Mouse (Mus musculus): ENCODE measurements at regions not wholly inside any gene's neighbourhood (a gene's known extent, or its start where the extent isn't known, plus 50 kb on each side); places are given as distances from the start of the nearest gene placed in this dataset.

DNA sequence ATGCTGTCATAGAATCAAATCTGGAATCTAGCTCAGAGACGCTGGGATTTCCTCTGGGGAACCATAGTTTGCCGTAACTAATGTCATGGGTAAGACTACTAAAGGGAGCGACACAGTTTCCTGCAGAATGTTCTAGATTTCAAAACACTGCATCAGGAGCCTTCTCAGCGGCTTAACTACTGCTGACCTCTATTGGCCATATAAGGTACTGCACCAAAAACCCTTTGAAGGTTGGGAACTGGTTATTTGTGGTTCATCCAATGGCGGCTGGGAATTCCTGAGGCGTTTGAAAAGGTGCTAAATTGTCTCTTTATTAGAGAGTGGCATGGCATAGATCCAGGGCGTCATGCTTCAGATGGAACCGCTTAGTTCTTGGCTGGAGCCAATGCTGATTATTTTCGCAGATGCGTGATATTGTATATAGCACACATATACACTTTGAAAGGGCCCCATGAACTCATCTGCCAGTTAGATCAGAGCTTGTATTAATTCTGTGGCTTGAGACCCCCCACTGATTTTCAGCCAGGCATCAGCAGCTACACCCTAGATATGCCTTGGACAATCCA is 308.4 kb downstream of the Foxa2 start:
- Histone ChIP-seq H3K36me3 (ENCODE audit: control insufficient read depth, insufficient read depth, low read length) (no peaks in the 10 kb centered on the region), H3K27me3 (ENCODE audit: control insufficient read depth, insufficient read depth, low read length) (no peaks in the 10 kb centered on the region; the same call in 1 of the 2 replicates), H3K4me1 (ENCODE audit: control insufficient read depth, insufficient read depth, insufficient read length, low read length) (no peaks in the 10 kb centered on the region), H3K27ac (ENCODE audit: insufficient read depth, low read depth, low read length) (no peak overlapping the region), H3K4me3 (ENCODE audit: low read depth, low read length) (no peak overlapping the region)
- 30% methylated on average over 10 of the region's 10 CpGs for WGBS
- TF ChIP-seq CTCF (IDR thresholded peaks at IDR 0.05; ENCODE audit: extremely low read depth, insufficient read length, insufficient replicate concordance, low read depth, low read length) (no peak), POLR2A (IDR thresholded peaks at IDR 0.05; ENCODE audit: low read depth, low read length) (no peak)

DNA sequence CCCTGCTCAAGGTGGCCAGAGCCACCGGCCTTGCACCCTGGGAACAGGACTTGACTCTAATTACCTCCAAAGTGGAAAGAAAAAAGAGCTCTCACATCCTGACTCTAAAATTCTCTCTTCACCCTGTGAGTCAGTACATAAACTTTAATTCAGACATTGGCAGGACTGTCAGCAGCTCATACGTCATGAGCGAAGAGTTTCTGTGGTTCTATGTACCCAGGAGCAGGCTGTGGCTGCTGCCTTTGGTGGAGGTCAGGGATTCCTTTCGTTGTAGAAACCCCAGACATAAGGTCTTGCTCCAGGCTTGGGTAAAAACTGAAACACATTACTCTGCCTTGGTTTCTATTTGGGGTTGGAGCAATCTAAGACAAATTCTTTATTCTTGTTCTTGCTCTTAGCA is 319.4 kb downstream of the Foxa2 start:
- WGBS, result 76% methylated on average over 4 of the region's 4 CpGs
- Histone ChIP-seq H3K4me1 (ENCODE audit: control insufficient read depth, insufficient read depth, insufficient read length, low read length) (no peaks in the 10 kb centered on the region), H3K36me3 (ENCODE audit: control insufficient read depth, insufficient read depth, low read length) (no peaks in the 10 kb centered on the region), H3K27me3 (ENCODE audit: control insufficient read depth, insufficient read depth, low read length) (no peaks in the 10 kb centered on the region), H3K4me3 (ENCODE audit: low read depth, low read length) (no peak overlapping the region), H3K27ac (ENCODE audit: insufficient read depth, low read depth, low read length) (no peak overlapping the region)
- no peak for TF ChIP-seq POLR2A (IDR thresholded peaks at IDR 0.05; ENCODE audit: low read depth, low read length)
- TF ChIP-seq CTCF (IDR thresholded peaks at IDR 0.05; ENCODE audit: extremely low read depth, insufficient read length, insufficient replicate concordance, low read depth, low read length), result no peak

DNA sequence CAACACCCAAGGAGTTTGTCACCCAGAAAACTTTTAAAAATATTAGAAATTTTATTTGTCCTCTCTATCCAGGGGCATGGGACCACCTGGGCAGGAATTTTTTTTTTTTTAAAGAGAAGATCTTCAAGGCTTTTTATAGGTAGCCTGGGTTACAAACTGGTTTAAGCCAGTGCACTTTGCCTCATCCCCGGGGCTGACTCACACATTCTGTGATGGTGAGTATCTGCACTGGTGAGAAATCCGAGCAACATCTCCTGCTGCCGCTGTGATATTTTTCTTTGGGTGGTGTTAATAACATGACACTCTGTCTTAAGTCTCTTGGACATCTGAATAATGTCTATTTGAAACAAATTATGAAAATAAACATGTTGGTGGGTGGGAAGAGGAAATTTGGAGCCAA is 327.8 kb downstream of the Foxa2 start:
- Histone ChIP-seq H3K27ac (ENCODE audit: insufficient read depth, low read depth, low read length) (no peak overlapping the region), H3K4me3 (ENCODE audit: low read depth, low read length) (no peak overlapping the region), H3K4me1 (ENCODE audit: control insufficient read depth, insufficient read depth, insufficient read length, low read length) (no peaks in the 10 kb centered on the region), H3K36me3 (ENCODE audit: control insufficient read depth, insufficient read depth, low read length) (no peaks in the 10 kb centered on the region), H3K27me3 (ENCODE audit: control insufficient read depth, insufficient read depth, low read length) (no peaks in the 10 kb centered on the region)
- TF ChIP-seq POLR2A (IDR thresholded peaks at IDR 0.05; ENCODE audit: low read depth, low read length) (no peak), CTCF (IDR thresholded peaks at IDR 0.05; ENCODE audit: extremely low read depth, insufficient read length, insufficient replicate concordance, low read depth, low read length) (no peak)
- WGBS, result 80% methylated on average over 3 of the region's 3 CpGs

DNA sequence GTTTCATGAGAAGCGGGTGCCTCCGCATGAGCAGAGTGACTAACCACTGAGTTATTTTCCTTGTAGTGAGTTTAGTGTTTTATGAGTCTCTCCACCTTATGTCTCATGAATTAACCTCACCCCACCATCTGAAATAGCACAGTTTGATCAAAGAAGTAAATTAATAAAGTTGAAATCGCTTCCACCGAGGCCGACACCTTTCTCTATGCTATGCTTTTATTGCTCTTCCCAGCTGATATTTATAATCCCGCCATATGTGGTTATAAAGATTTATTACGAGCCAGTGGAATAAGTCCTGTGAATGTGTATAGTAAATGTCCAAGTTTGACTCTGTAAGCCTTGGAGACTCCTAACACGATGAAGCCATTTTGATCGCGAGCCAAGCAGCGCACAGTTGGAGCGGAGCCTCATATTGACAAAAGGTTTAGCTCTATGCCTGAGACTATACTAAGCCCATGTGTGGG is 329.3 kb downstream of the Foxa2 start:
- H3K27ac ChIP-seq (ENCODE audit: insufficient read depth, low read depth, low read length), result no peak overlapping the region
- no peak overlapping the region for H3K4me3 ChIP-seq (ENCODE audit: low read depth, low read length)
- H3K36me3 ChIP-seq (ENCODE audit: control insufficient read depth, insufficient read depth, low read length), result no peaks in the 10 kb centered on the region
- 41% methylated on average over 12 of the region's 12 CpGs for WGBS
- TF ChIP-seq POLR2A (IDR thresholded peaks at IDR 0.05; ENCODE audit: low read depth, low read length) (no peak), CTCF (IDR thresholded peaks at IDR 0.05; ENCODE audit: extremely low read depth, insufficient read length, insufficient replicate concordance, low read depth, low read length) (no peak)
- no peaks in the 10 kb centered on the region for H3K27me3 ChIP-seq (ENCODE audit: control insufficient read depth, insufficient read depth, low read length)
- H3K4me1 ChIP-seq (ENCODE audit: control insufficient read depth, insufficient read depth, insufficient read length, low read length), result no peaks in the 10 kb centered on the region

DNA sequence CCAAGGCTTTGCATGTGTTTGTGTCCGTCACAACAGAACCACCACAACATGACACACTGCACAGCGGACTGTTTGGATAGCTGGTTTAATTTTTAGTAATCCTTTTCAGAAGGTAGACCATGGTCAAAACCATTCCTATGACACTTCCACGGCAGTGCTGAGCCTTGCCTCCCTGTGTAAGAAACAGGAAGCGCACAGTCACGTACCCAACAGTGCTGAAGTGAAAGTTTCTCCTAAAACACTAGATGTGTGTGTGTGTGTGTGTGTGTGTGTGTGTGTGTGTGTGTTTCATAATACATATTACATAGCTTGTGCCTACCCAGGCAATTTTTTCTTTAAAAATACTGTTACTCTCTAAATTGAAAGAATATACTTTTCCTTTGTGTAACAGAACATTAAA is 331.0 kb downstream of the Foxa2 start:
- WGBS, result 78% methylated on average over 5 of the region's 5 CpGs
- H3K4me3 ChIP-seq (ENCODE audit: low read depth, low read length), result no peak overlapping the region
- H3K36me3 ChIP-seq (ENCODE audit: control insufficient read depth, insufficient read depth, low read length), result no peaks in the 10 kb centered on the region
- no peaks in the 10 kb centered on the region for H3K4me1 ChIP-seq (ENCODE audit: control insufficient read depth, insufficient read depth, insufficient read length, low read length)
- H3K27ac ChIP-seq (ENCODE audit: insufficient read depth, low read depth, low read length), result no peak overlapping the region
- H3K27me3 ChIP-seq (ENCODE audit: control insufficient read depth, insufficient read depth, low read length), result no peaks in the 10 kb centered on the region
- TF ChIP-seq POLR2A (IDR thresholded peaks at IDR 0.05; ENCODE audit: low read depth, low read length) (no peak), CTCF (IDR thresholded peaks at IDR 0.05; ENCODE audit: extremely low read depth, insufficient read length, insufficient replicate concordance, low read depth, low read length) (no peak)

DNA sequence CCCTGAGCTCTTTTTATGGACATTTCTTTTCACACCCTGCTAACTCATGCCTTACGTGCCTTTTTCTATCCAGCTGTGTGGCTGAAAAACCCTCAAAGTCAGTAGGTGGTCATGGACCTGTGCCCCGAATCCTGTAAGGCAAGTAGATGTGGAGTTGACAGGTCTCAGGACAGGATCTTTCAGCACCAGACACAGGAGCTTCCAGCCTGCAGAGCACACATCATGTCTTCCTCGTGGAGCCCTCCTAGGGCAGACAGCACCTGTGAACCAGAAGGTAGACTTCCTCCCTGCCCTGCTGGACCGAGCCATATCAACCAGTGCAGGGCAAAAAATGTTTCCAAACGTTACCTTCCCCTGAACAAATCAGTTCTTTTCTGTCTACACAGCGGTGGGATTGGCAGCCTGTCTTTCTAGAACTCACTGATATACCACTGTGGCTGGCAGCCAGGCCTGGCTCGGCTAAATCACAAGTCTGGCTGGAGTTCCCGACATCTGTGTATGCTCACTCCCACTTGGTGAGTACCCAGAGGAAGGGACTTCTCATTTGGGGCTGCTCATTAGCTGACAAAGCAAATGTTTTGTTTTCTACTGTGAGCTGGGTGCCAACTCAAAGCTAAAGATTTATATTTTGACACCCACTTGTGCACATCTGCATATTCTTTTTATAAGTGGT is 336.0 kb downstream of the Foxa2 start:
- H3K27me3 ChIP-seq (ENCODE audit: control insufficient read depth, insufficient read depth, low read length), result no peaks in the 10 kb centered on the region
- no peak for TF ChIP-seq CTCF (IDR thresholded peaks at IDR 0.05; ENCODE audit: extremely low read depth, insufficient read length, insufficient replicate concordance, low read depth, low read length)
- no peak for TF ChIP-seq POLR2A (IDR thresholded peaks at IDR 0.05; ENCODE audit: low read depth, low read length)
- H3K4me3 ChIP-seq (ENCODE audit: low read depth, low read length), result no peak overlapping the region
- WGBS, result 56% methylated on average over 8 of the region's 8 CpGs
- no peaks in the 10 kb centered on the region for H3K36me3 ChIP-seq (ENCODE audit: control insufficient read depth, insufficient read depth, low read length)
- no peak overlapping the region for H3K27ac ChIP-seq (ENCODE audit: insufficient read depth, low read depth, low read length)
- H3K4me1 ChIP-seq (ENCODE audit: control insufficient read depth, insufficient read depth, insufficient read length, low read length), result no peaks in the 10 kb centered on the region

DNA sequence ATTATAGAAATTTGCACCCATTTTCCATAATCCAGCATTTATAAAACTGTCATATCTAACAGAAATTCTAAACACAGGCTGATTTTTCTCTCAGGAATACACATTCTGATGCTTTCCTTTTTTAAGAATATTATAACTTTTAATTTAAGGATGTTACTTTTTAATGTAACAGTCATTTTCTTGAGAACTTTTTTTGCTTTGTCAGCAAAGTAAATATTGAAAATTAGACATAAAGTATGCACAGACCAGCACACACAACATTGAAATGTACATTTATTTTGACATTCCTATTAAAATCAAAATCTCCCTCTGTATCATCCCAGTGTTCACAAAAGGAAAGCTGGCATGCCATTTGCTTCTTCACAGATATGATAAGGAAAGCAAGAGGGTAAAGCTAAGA is 337.0 kb downstream of the Foxa2 start:
- Histone ChIP-seq H3K27ac (ENCODE audit: insufficient read depth, low read depth, low read length) (no peak overlapping the region), H3K4me3 (ENCODE audit: low read depth, low read length) (no peak overlapping the region), H3K36me3 (ENCODE audit: control insufficient read depth, insufficient read depth, low read length) (no peaks in the 10 kb centered on the region), H3K27me3 (ENCODE audit: control insufficient read depth, insufficient read depth, low read length) (no peaks in the 10 kb centered on the region), H3K4me1 (ENCODE audit: control insufficient read depth, insufficient read depth, insufficient read length, low read length) (no peaks in the 10 kb centered on the region)
- TF ChIP-seq CTCF (IDR thresholded peaks at IDR 0.05; ENCODE audit: extremely low read depth, insufficient read length, insufficient replicate concordance, low read depth, low read length) (no peak), POLR2A (IDR thresholded peaks at IDR 0.05; ENCODE audit: low read depth, low read length) (no peak)
